Mouse (Mus musculus) intestine, embryonic 14.5 days (tissue): ENCODE results near the gene Dxo. TPM values are rescaled to one million over a fixed set of nuclear protein-coding genes. Genes with fewer than 3 reads are reported as not detected.
"Not testable (repeated sequence)": the region's sequence is repeated elsewhere in the genome, so short reads cannot be mapped to it uniquely, and the experiment has no call there.

Source experiments
- ATAC-seq: fragments of 200-750 bp; cut with Nextera tagmentation; replicated peaks from 2 replicates; pipeline ENCODE4 v1.8.0; 2017; ENCODE audit warnings: low read depth, moderate number of reproducible peaks, moderate TSS enrichment, moderate library complexity; ENCODE audit not compliant: low FRiP score, low TSS enrichment
- DNase-seq: peaks from one replicate; pipeline ENCODE4 v3.0.0-alpha.2; 2018; ENCODE audit warnings: low spot score
- H3K27ac ChIP-seq: fragments of 300-500 bp; sonication (generic); 2 replicates; pipeline ENCODE4 v1.5.1; 2014; ENCODE audit warnings: low read depth, mild to moderate bottlenecking, control low read depth
- H3K27me3 ChIP-seq: fragments of 300-500 bp; sonication (generic); replicated peaks from 2 replicates; pipeline ENCODE4 v1.6.1; 2014; ENCODE audit warnings: low read length, control low read depth; ENCODE audit not compliant: control insufficient read depth, insufficient read depth
- H3K36me3 ChIP-seq: fragments of 300-500 bp; sonication (generic); 2 replicates; pipeline ENCODE4 v1.6.1; 2014; ENCODE audit warnings: low read length, control low read depth; ENCODE audit not compliant: control insufficient read depth, insufficient read depth
- H3K4me1 ChIP-seq: fragments of 300-500 bp; sonication (generic); replicated peaks from 2 replicates; pipeline ENCODE4 v1.6.1; 2014; ENCODE audit warnings: low read length, control low read depth, mixed read lengths; ENCODE audit not compliant: control insufficient read depth, insufficient read depth
- H3K4me2 ChIP-seq: fragments of 300-500 bp; sonication (generic); 2 replicates; pipeline ENCODE4 v1.6.1; 2014; ENCODE audit warnings: low read length
- H3K4me3 ChIP-seq: fragments of 300-500 bp; sonication (generic); 2 replicates; pipeline ENCODE4 v1.5.1; 2014; ENCODE audit warnings: low read depth, low read length, control low read depth, mixed read lengths
- H3K9ac ChIP-seq: fragments of 300-500 bp; sonication (generic); 2 replicates; pipeline ENCODE4 v1.6.1; 2014; ENCODE audit warnings: mild to moderate bottlenecking, low read length
- H3K9me3 ChIP-seq: fragments of 300-500 bp; sonication (generic); 2 replicates; pipeline ENCODE4 v1.6.1; 2016; ENCODE audit warnings: low read length, control low read depth; ENCODE audit not compliant: control insufficient read depth
- WGBS: fragments of 180-500 bp; shearing (Covaris S2); extraction: QIAGEN DNeasy Blood & Tissue Kit; methylation state at CpG from one replicate; pipeline ENCODE4 v1.1.7; 2014; 5-methylcytosine and 5-hydroxymethylcytosine counted together
- polyA plus RNA-seq: library from polyadenylated mRNA; unstranded; fragments of >200 nt; fragmentation: Nextera tagmentation; extraction: Ambion mirVana; gene quantifications from 2 replicates; pipeline ENCODE4 v1.2.1, GENCODE M21; 2014

Gene Dxo
- 58.2 and 63.4 TPM in 2 replicates for polyA plus RNA-seq

GRCm38 (mm10) chr17:34836856-34837221 lies at the start of gene Dxo, which contains the start of gene Stk19:
Dxo (plus strand) TSS chr17:34837019.
Stk19 (minus strand) TSS chr17:34836945.
- DNase-seq = peak; percentile 98
- peak within 1 kb of the TSS; percentile 84 for H3K4me3 ChIP-seq
- H3K27ac ChIP-seq = peak within 1 kb of the TSS; percentile 73
- H3K27me3 ChIP-seq = no peaks in the 10 kb centered on the region
- H3K9me3 ChIP-seq = no peaks in the 10 kb centered on the region
- peak; percentile 91 for ATAC-seq
- WGBS = under 1% methylated on average over 40 of the region's 40 CpGs
- peaks cover 52% of the 10 kb centered on the region for H3K36me3 ChIP-seq
- H3K4me1 ChIP-seq = peaks cover 17% of the 10 kb centered on the region
- H3K4me2 ChIP-seq = peak within 1 kb of the TSS; percentile 94
- peak within 1 kb of the TSS; percentile 78 for H3K9ac ChIP-seq

- no peaks in the 10 kb centered on the region for H3K27me3 ChIP-seq
- WGBS = 91% methylated on average over 10 of the region's 10 CpGs
- no peak overlapping the region for H3K4me3 ChIP-seq
- ATAC-seq (no peak), DNase-seq (no peak)
- H3K9ac ChIP-seq = no peak overlapping the region
- no peaks in the 10 kb centered on the region for H3K36me3 ChIP-seq
- no peaks in the 10 kb centered on the region for H3K9me3 ChIP-seq
- no peak overlapping the region for H3K4me2 ChIP-seq
- H3K4me1 ChIP-seq = no peaks in the 10 kb centered on the region
- H3K27ac ChIP-seq = no peak overlapping the region
Measured at GRCm38 (mm10) chr17:34795016-34795415, 41.8 kb upstream of the Dxo start.

- H3K4me2 ChIP-seq = no peak overlapping the region
- no peaks in the 10 kb centered on the region for H3K36me3 ChIP-seq
- H3K9me3 ChIP-seq = no peaks in the 10 kb centered on the region
- no peak overlapping the region for H3K9ac ChIP-seq
- DNase-seq (peak; percentile 55), ATAC-seq (no peak)
- H3K27ac ChIP-seq = no peak overlapping the region
- no peak overlapping the region for H3K4me3 ChIP-seq
- H3K27me3 ChIP-seq = no peaks in the 10 kb centered on the region
- 65% methylated on average over 9 of the region's 9 CpGs for WGBS
- no peaks in the 10 kb centered on the region for H3K4me1 ChIP-seq
Measured at GRCm38 (mm10) chr17:34795633-34796032, 41.2 kb upstream of the Dxo start.

DNA sequence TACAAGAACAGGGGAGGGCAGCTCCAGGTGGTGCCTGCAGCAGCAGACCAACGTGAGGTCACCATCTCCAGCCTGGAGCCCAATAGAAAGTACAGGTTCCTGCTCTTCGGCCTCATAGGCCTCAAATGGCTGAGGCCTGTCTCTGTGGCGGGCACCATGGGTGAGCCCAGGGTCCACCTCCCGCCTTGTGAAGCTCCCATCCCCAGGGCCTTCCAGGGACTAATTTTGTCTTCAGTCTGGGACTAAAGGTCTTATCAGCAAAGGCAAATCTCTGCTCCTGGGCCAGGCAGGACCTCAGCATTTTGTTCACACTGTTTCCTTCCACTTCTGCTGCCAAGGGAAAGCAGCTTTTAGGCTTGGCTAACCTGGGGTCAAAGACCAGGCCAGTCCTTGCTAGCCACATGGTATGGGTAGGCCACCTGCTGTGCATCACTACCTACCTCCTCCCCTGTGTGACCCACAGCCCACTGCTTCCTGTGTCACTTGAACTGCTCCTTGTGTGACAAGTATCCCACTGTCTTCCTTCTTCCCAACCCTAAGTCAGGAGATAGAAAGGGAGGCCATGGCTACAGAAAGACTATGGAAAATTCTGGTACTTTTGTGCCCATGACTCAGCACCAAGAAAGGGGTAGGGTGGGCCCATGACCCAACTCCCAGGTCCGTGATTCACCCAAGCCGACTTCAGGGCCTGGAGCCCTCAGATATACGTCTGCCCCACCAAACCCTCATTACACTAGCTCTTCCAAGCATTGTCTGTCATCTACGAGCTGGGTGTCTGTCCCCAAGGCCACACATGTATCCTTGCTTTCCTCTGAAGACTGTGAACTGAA lies 40.3 kb upstream of the Dxo start:
- Histone ChIP-seq H3K36me3 (no peaks in the 10 kb centered on the region), H3K9me3 (no peaks in the 10 kb centered on the region), H3K27ac (no peak overlapping the region), H3K9ac (no peak overlapping the region), H3K4me2 (no peak overlapping the region), H3K4me3 (no peak overlapping the region), H3K27me3 (no peaks in the 10 kb centered on the region), H3K4me1 (no peaks in the 10 kb centered on the region)
- no peak for ATAC-seq
- 86% methylated on average over 8 of the region's 8 CpGs for WGBS
- no peak for DNase-seq

- not testable (repeated sequence) for ATAC-seq, H3K27me3 ChIP-seq, H3K9me3 ChIP-seq, H3K9ac ChIP-seq, H3K4me2 ChIP-seq, H3K4me1 ChIP-seq, H3K27ac ChIP-seq, H3K4me3 ChIP-seq, H3K36me3 ChIP-seq, DNase-seq
- 86% methylated on average over 10 of the region's 10 CpGs for WGBS
Measured at GRCm38 (mm10) chr17:34797211-34797995, 39.4 kb upstream of the Dxo start.

DNA sequence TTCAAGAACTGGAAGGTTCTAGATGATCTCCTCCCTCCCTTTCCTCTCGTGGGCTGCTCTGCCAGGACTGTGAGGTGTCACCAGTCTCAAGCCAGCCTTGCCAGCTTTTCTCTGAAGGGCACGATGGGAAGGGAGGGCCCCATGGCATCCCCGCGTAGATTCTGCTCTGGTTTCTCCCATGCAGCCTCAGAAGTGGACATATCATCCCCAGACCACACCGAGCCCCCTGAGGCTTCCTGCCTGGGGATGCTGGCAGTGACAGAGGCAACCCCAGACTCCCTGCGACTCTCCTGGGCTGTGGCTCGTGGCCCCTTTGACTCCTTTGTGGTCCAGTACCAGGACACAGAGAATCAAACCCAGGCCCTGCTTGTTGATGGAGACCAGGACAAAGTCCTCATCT lies 38.7 kb upstream of the Dxo start:
- H3K4me2 ChIP-seq, H3K27ac ChIP-seq, H3K9ac ChIP-seq, H3K27me3 ChIP-seq, H3K9me3 ChIP-seq, H3K36me3 ChIP-seq, H3K4me1 ChIP-seq, DNase-seq, H3K4me3 ChIP-seq, ATAC-seq: not testable (repeated sequence)
- WGBS = 82% methylated on average over 7 of the region's 7 CpGs

DNA sequence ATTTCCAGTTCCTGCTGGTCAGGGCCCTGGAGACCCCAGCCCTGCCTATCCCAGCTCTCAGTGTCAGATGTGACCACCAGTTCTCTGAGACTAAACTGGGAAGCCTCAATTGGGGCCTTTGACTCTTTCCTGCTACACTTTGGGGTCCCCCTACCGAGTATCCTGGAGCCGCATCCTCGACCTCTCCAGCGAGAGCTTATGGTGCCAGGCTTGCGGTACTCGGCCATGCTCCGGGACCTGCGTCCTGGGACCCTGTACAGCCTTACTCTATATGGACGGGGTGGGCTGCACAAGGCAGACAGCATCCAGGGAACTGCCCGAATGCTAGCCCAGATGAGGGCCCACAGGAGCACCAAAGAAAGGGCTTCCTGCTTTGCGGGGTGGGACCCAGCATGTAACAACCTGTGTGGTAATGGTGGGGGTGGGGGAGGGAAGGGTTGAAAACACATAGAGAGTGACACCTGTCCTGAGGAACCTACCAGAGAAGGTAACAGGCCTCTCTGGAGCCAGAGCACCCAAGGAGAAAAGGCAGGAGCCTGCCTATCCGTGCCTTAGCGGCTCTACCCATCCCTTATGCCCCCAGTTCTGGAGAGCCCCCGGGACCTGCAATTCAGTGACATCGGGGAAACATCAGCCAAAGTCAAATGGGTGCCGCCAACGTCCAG lies 37.8 kb upstream of the Dxo start:
- no peak overlapping the region for H3K4me3 ChIP-seq
- H3K9ac ChIP-seq = no peak overlapping the region
- no peaks in the 10 kb centered on the region for H3K4me1 ChIP-seq
- DNase-seq (peak; percentile 4), ATAC-seq (no peak)
- H3K27ac ChIP-seq = no peak overlapping the region
- H3K36me3 ChIP-seq = no peaks in the 10 kb centered on the region
- no peaks in the 10 kb centered on the region for H3K27me3 ChIP-seq
- H3K9me3 ChIP-seq = no peaks in the 10 kb centered on the region
- H3K4me2 ChIP-seq = no peak overlapping the region
- WGBS = 93% methylated on average over 14 of the region's 17 CpGs

DNA sequence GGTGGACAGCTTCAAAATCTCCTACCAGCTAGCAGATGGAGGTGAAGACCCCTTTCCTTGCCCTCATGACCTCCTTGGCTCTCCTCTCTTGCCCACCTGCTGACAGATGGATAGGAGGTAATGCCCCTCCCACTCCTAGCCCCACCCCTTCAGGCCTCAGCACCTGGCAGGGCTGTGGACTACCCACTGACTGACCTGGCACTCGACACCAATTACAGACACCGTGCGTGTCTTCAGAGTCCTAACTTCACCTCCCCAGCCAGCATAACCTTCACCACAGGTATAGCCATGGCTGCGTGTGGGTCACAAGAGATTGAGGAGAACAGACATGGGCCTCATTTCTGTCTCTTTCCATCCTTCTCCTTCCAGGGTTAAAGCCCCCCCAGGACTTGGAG lies 37.3 kb upstream of the Dxo start:
- H3K4me2 ChIP-seq = no peak overlapping the region
- DNase-seq = no peak
- H3K9ac ChIP-seq = no peak overlapping the region
- H3K27me3 ChIP-seq = no peaks in the 10 kb centered on the region
- no peak overlapping the region for H3K4me3 ChIP-seq
- no peak for ATAC-seq
- H3K4me1 ChIP-seq = no peaks in the 10 kb centered on the region
- H3K27ac ChIP-seq = no peak overlapping the region
- no peaks in the 10 kb centered on the region for H3K9me3 ChIP-seq
- WGBS = 90% methylated on average over 4 of the region's 4 CpGs
- no peaks in the 10 kb centered on the region for H3K36me3 ChIP-seq
